Mouse (Mus musculus) small intestine, adult 2 months (tissue): ENCODE results near the gene Galnt6. TPM values are rescaled to one million over a fixed set of nuclear protein-coding genes. Genes with fewer than 3 reads are reported as not detected.

Experiments used
- H3K27ac ChIP-seq: fragments of 200-500 bp; 2 replicates; pipeline ENCODE4 v1.5.1; 2012; ENCODE audit warnings: low read depth, low read length, control low read depth, inconsistent platforms; ENCODE audit not compliant: insufficient read depth
- H3K27me3 ChIP-seq: fragments of 200-500 bp; 2 replicates; pipeline ENCODE4 v1.6.1; 2012; ENCODE audit warnings: mild to moderate bottlenecking, moderate library complexity, low read length, inconsistent platforms; ENCODE audit not compliant: control insufficient read depth, insufficient read depth
- H3K36me3 ChIP-seq: fragments of 200-500 bp; 2 replicates; pipeline ENCODE4 v1.6.1; 2012; ENCODE audit warnings: mild to moderate bottlenecking, low read length, control low read depth, inconsistent platforms; ENCODE audit not compliant: control insufficient read depth, insufficient read depth
- H3K4me1 ChIP-seq: fragments of 200-500 bp; 2 replicates; pipeline ENCODE4 v1.6.1; 2012; ENCODE audit warnings: low read length, inconsistent platforms, mixed read lengths; ENCODE audit not compliant: control insufficient read depth, insufficient read depth, insufficient read length
- H3K4me3 ChIP-seq: fragments of 200-500 bp; 2 replicates; pipeline ENCODE4 v1.5.1; 2012; ENCODE audit warnings: low read depth, mild to moderate bottlenecking, control low read depth, inconsistent platforms, low read length, moderate library complexity
- CTCF ChIP-seq: fragments of 200-500 bp; IDR thresholded peaks from 2 replicates; pipeline ENCODE4 v1.5.1; 2012; ENCODE audit warnings: low read depth, mild to moderate bottlenecking, control low read depth, inconsistent platforms, low read length, moderate library complexity, mixed read lengths; ENCODE audit not compliant: insufficient replicate concordance, insufficient read length; ENCODE audit errors: extremely low read depth
- POLR2A ChIP-seq: fragments of 200-500 bp; IDR thresholded peaks from 2 replicates; pipeline ENCODE4 v1.6.1; 2012; ENCODE audit warnings: low read depth, mild to moderate bottlenecking, control low read depth, inconsistent platforms, low read length, moderate library complexity
- WGBS: fragments of 180-500 bp; shearing (Covaris S2); methylation state at CpG from one replicate; pipeline ENCODE4 v1.1.7; 2018; 5-methylcytosine and 5-hydroxymethylcytosine counted together
- polyA plus RNA-seq: library from polyadenylated mRNA; depleted of rRNA; stranded (reverse); fragments of >200 nt; gene quantifications from 2 replicates; pipeline ENCODE4 v1.2.3, GENCODE M21; 2012

Galnt6 gene
- polyA plus RNA-seq, 1 experiment: 73.0 TPM

- Histone ChIP-seq H3K4me3 (no peak overlapping the region), H3K27me3 (no peaks in the 10 kb centered on the region), H3K27ac (peak overlapping the region; percentile 7; the same call in 1 of the 2 replicates), H3K4me1 (no peaks in the 10 kb centered on the region; the same call in 1 of the 2 replicates), H3K36me3 (peaks cover 51% of the 10 kb centered on the region)
- WGBS: 86% methylated on average over 8 of the region's 8 CpGs
- no peak for TF ChIP-seq CTCF
Measured at GRCm38 (mm10) chr15:100706226-100706625, 22.9 kb downstream of the Galnt6 start.

- H3K4me3 ChIP-seq: no peak overlapping the region
- no peaks in the 10 kb centered on the region for H3K27me3 ChIP-seq
- H3K36me3 ChIP-seq: peaks cover 50% of the 10 kb centered on the region
- H3K27ac ChIP-seq: peak overlapping the region; percentile 7
- 82% methylated on average over 1 of the region's 1 CpGs for WGBS
- no peak for TF ChIP-seq POLR2A
- no peak for TF ChIP-seq CTCF
- peaks cover 3% of the 10 kb centered on the region for H3K4me1 ChIP-seq
Measured at GRCm38 (mm10) chr15:100705376-100705775, 23.8 kb downstream of the Galnt6 start.

GRCm38 (mm10) chr15:100703913-100704312 lies 25.3 kb downstream of the Galnt6 start:
- 79% methylated on average over 17 of the region's 17 CpGs for WGBS
- no peak overlapping the region for H3K27ac ChIP-seq
- peaks cover 51% of the 10 kb centered on the region for H3K36me3 ChIP-seq
- TF ChIP-seq POLR2A (no peak), CTCF (no peak)
- no peak overlapping the region for H3K4me3 ChIP-seq
- H3K27me3 ChIP-seq: no peaks in the 10 kb centered on the region
- H3K4me1 ChIP-seq: peaks cover 3% of the 10 kb centered on the region

- no peak overlapping the region for H3K4me3 ChIP-seq
- H3K4me1 ChIP-seq: peaks cover 3% of the 10 kb centered on the region
- TF ChIP-seq POLR2A (no peak), CTCF (no peak)
- H3K36me3 ChIP-seq: peaks cover 68% of the 10 kb centered on the region
- no peak overlapping the region for H3K27ac ChIP-seq
- 21% methylated on average over 6 of the region's 6 CpGs for WGBS
- H3K27me3 ChIP-seq: no peaks in the 10 kb centered on the region
Measured at GRCm38 (mm10) chr15:100701856-100702255, 27.3 kb downstream of the Galnt6 start.

- H3K36me3 ChIP-seq: peaks cover 74% of the 10 kb centered on the region
- H3K4me3 ChIP-seq: no peak overlapping the region
- TF ChIP-seq POLR2A: no peak
- no peak for TF ChIP-seq CTCF
- H3K27ac ChIP-seq: peak overlapping the region; percentile 32
- peaks cover 3% of the 10 kb centered on the region for H3K4me1 ChIP-seq
- H3K27me3 ChIP-seq: no peaks in the 10 kb centered on the region
- 64% methylated on average over 10 of the region's 10 CpGs for WGBS
Measured at GRCm38 (mm10) chr15:100701108-100701507, 28.1 kb downstream of the Galnt6 start.

- 31% methylated on average over 5 of the region's 5 CpGs for WGBS
- H3K36me3 ChIP-seq: peaks cover 79% of the 10 kb centered on the region
- H3K27me3 ChIP-seq: no peaks in the 10 kb centered on the region
- H3K27ac ChIP-seq: peak overlapping the region; percentile 32; the same call in 1 of the 2 replicates
- peaks cover 3% of the 10 kb centered on the region for H3K4me1 ChIP-seq
- H3K4me3 ChIP-seq: no peak overlapping the region
- TF ChIP-seq POLR2A: no peak
- no peak for TF ChIP-seq CTCF
Measured at GRCm38 (mm10) chr15:100700424-100700823, 28.8 kb downstream of the Galnt6 start.

GRCm38 (mm10) chr15:100699386-100699785 lies 29.8 kb downstream of the Galnt6 start:
- no peak for TF ChIP-seq POLR2A
- TF ChIP-seq CTCF: no peak
- 68% methylated on average over 6 of the region's 6 CpGs for WGBS
- Histone ChIP-seq H3K36me3 (peaks cover 82% of the 10 kb centered on the region), H3K27me3 (no peaks in the 10 kb centered on the region), H3K4me3 (no peak overlapping the region), H3K27ac (no peak overlapping the region), H3K4me1 (peaks cover 3% of the 10 kb centered on the region)

- TF ChIP-seq POLR2A: no peak
- no peak for TF ChIP-seq CTCF
Measured at GRCm38 (mm10) chr15:100698078-100698477, 31.1 kb downstream of the Galnt6 start.

More at GRCm38 (mm10) chr15:100698078-100698477, 31.1 kb downstream of the Galnt6 start:
- Histone ChIP-seq H3K4me3 (no peak overlapping the region), H3K4me1 (peaks cover 3% of the 10 kb centered on the region), H3K27me3 (no peaks in the 10 kb centered on the region), H3K36me3 (peaks cover 79% of the 10 kb centered on the region), H3K27ac (no peak overlapping the region)
- WGBS: 87% methylated on average over 10 of the region's 10 CpGs
